Mouse (Mus musculus): ENCODE measurements around the gene Tomm70a. TPM values are rescaled to one million over a fixed set of nuclear protein-coding genes. Genes with fewer than 3 reads are reported as not detected.
A peak's percentile ranks its signal among the peaks of the same experiment; 100 is the strongest.

Gene Tomm70a
- polyA plus RNA-seq, 1 experiment: 51.6 TPM

- Histone ChIP-seq H3K4me3 (replicated peaks; ENCODE audit: insufficient read depth, low read depth, low read length) (no peak overlapping the region), H3K27me3 (ENCODE audit: control insufficient read depth, insufficient read depth, low read length) (no peaks in the 10 kb centered on the region; the same call in 1 of the 2 replicates), H3K27ac (ENCODE audit: insufficient read depth, low read length) (no peak overlapping the region), H3K4me1 (ENCODE audit: control insufficient read depth, insufficient read depth, low read length) (no peaks in the 10 kb centered on the region)
- DNase-seq: no peak
- TF ChIP-seq POLR2A (IDR thresholded peaks at IDR 0.05; ENCODE audit: borderline replicate concordance, insufficient read depth, low read length) (no peak), CTCF (IDR thresholded peaks at IDR 0.05; ENCODE audit: borderline replicate concordance, insufficient read depth, low read depth, low read length) (no peak)
- 85% methylated on average over 1 of the region's 1 CpGs for WGBS
Observed at GRCm38 (mm10) chr16:57101174-57101573, 20.3 kb upstream of the Tomm70a start.

- no peaks in the 10 kb centered on the region for H3K27me3 ChIP-seq (ENCODE audit: control insufficient read depth, insufficient read depth, low read length)
- H3K27ac ChIP-seq (ENCODE audit: insufficient read depth, low read length): no peak overlapping the region
- H3K4me1 ChIP-seq (ENCODE audit: control insufficient read depth, insufficient read depth, low read length): no peaks in the 10 kb centered on the region
- 83% methylated on average over 5 of the region's 5 CpGs for WGBS
- DNase-seq: no peak
- H3K4me3 ChIP-seq (replicated peaks; ENCODE audit: insufficient read depth, low read depth, low read length): no peak overlapping the region
- TF ChIP-seq POLR2A (IDR thresholded peaks at IDR 0.05; ENCODE audit: borderline replicate concordance, insufficient read depth, low read length) (no peak), CTCF (IDR thresholded peaks at IDR 0.05; ENCODE audit: borderline replicate concordance, insufficient read depth, low read depth, low read length) (no peak)
Observed at GRCm38 (mm10) chr16:57106185-57106960, 15.1 kb upstream of the Tomm70a start.

GRCm38 (mm10) chr16:57116066-57116465, 5.4 kb upstream of the Tomm70a start:
- H3K27me3 ChIP-seq (ENCODE audit: control insufficient read depth, insufficient read depth, low read length): no peaks in the 10 kb centered on the region
- DNase-seq: no peak
- no peak overlapping the region for H3K4me3 ChIP-seq (replicated peaks; ENCODE audit: insufficient read depth, low read depth, low read length)
- H3K4me1 ChIP-seq (ENCODE audit: control insufficient read depth, insufficient read depth, low read length): no peaks in the 10 kb centered on the region
- no peak overlapping the region for H3K27ac ChIP-seq (ENCODE audit: insufficient read depth, low read length)
- TF ChIP-seq POLR2A (IDR thresholded peaks at IDR 0.05; ENCODE audit: borderline replicate concordance, insufficient read depth, low read length) (no peak), CTCF (IDR thresholded peaks at IDR 0.05; ENCODE audit: borderline replicate concordance, insufficient read depth, low read depth, low read length) (no peak)

GRCm38 (mm10) chr16:57117562-57117961, 3.9 kb upstream of the Tomm70a start:
- no peak for TF ChIP-seq POLR2A (IDR thresholded peaks at IDR 0.05; ENCODE audit: borderline replicate concordance, insufficient read depth, low read length)
- no peak for TF ChIP-seq CTCF (IDR thresholded peaks at IDR 0.05; ENCODE audit: borderline replicate concordance, insufficient read depth, low read depth, low read length)
- whole genome bisulfite sequencing: 70% methylated on average over 2 of the region's 2 CpGs
- H3K27me3 ChIP-seq (ENCODE audit: control insufficient read depth, insufficient read depth, low read length): no peaks in the 10 kb centered on the region

GRCm38 (mm10) chr16:57121816-57122415, 413 bp downstream of the Tomm70a start:
- no peak for TF ChIP-seq CTCF (IDR thresholded peaks at IDR 0.05; ENCODE audit: borderline replicate concordance, insufficient read depth, low read depth, low read length)
- no peak for TF ChIP-seq POLR2A (IDR thresholded peaks at IDR 0.05; ENCODE audit: borderline replicate concordance, insufficient read depth, low read length)
- peaks cover 7% of the 10 kb centered on the region for H3K4me1 ChIP-seq (ENCODE audit: control insufficient read depth, insufficient read depth, low read length)
- H3K27ac ChIP-seq (ENCODE audit: insufficient read depth, low read length): peak overlapping the region; percentile 46
- H3K4me3 ChIP-seq (replicated peaks; ENCODE audit: insufficient read depth, low read depth, low read length): peak overlapping the region; percentile 69
- no peak for DNase-seq
- no peaks in the 10 kb centered on the region for H3K27me3 ChIP-seq (ENCODE audit: control insufficient read depth, insufficient read depth, low read length)
- WGBS: under 1% methylated on average over 59 of the region's 59 CpGs

More at GRCm38 (mm10) chr16:57117562-57117961, 3.9 kb upstream of the Tomm70a start:
- DNase-seq: no peak
- no peaks in the 10 kb centered on the region for H3K4me1 ChIP-seq (ENCODE audit: control insufficient read depth, insufficient read depth, low read length)
- no peak overlapping the region for H3K4me3 ChIP-seq (replicated peaks; ENCODE audit: insufficient read depth, low read depth, low read length)
- no peak overlapping the region for H3K27ac ChIP-seq (ENCODE audit: insufficient read depth, low read length)

GRCm38 (mm10) chr16:57122682-57123445, 1.4 kb downstream of the Tomm70a start:
- H3K4me1 ChIP-seq (ENCODE audit: control insufficient read depth, insufficient read depth, low read length): peaks cover 7% of the 10 kb centered on the region
- H3K27ac ChIP-seq (ENCODE audit: insufficient read depth, low read length): no peak overlapping the region
- WGBS: 35% methylated on average over 6 of the region's 6 CpGs
- DNase-seq: no peak
- peak overlapping the region; percentile 69 for H3K4me3 ChIP-seq (replicated peaks; ENCODE audit: insufficient read depth, low read depth, low read length)
- no peaks in the 10 kb centered on the region for H3K27me3 ChIP-seq (ENCODE audit: control insufficient read depth, insufficient read depth, low read length)
- no peak for TF ChIP-seq POLR2A (IDR thresholded peaks at IDR 0.05; ENCODE audit: borderline replicate concordance, insufficient read depth, low read length)
- no peak for TF ChIP-seq CTCF (IDR thresholded peaks at IDR 0.05; ENCODE audit: borderline replicate concordance, insufficient read depth, low read depth, low read length)

GRCm38 (mm10) chr16:57126268-57126667, 4.8 kb downstream of the Tomm70a start:
- TF ChIP-seq CTCF (IDR thresholded peaks at IDR 0.05; ENCODE audit: borderline replicate concordance, insufficient read depth, low read depth, low read length): no peak
- TF ChIP-seq POLR2A (IDR thresholded peaks at IDR 0.05; ENCODE audit: borderline replicate concordance, insufficient read depth, low read length): no peak
- Histone ChIP-seq H3K27ac (ENCODE audit: insufficient read depth, low read length) (no peak overlapping the region), H3K4me1 (ENCODE audit: control insufficient read depth, insufficient read depth, low read length) (peaks cover 7% of the 10 kb centered on the region), H3K4me3 (replicated peaks; ENCODE audit: insufficient read depth, low read depth, low read length) (no peak overlapping the region), H3K27me3 (ENCODE audit: control insufficient read depth, insufficient read depth, low read length) (no peaks in the 10 kb centered on the region)
- no peak for DNase-seq
- 57% methylated on average over 4 of the region's 4 CpGs for WGBS
